Mouse (Mus musculus) megakaryocyte, embryonic 14.5 days (primary cell): ENCODE measurements around the gene Cdh26.

Experiments used
- FLI1 ChIP-seq: IDR thresholded peaks from 2 replicates; pipeline ENCODE4 v1.6.1; 2012; ENCODE audit warnings: low read length, inconsistent platforms, mixed read lengths
- GATA1 ChIP-seq: IDR thresholded peaks from 3 replicates; pipeline ENCODE4 v1.6.1; 2012; ENCODE audit warnings: mixed read lengths, low read length, inconsistent platforms, borderline replicate concordance

GRCm38 (mm10) chr2:178526776-178527175 is 96.4 kb downstream of the Cdh26 start:
- no peak for TF ChIP-seq FLI1
- no peak for TF ChIP-seq GATA1
